Mouse (Mus musculus) megakaryocyte, adult 5-6 weeks (primary cell): ENCODE data around the gene Nxf2. TPM values are rescaled to one million over a fixed set of nuclear protein-coding genes. Genes with fewer than 3 reads are reported as not detected.
"Not testable (repeated sequence)": the region's sequence is repeated elsewhere in the genome, so short reads cannot be mapped to it uniquely, and the experiment has no call there.

Experiments
- ATAC-seq: 2 replicates; pipeline ENCODE4 v1.8.0; 2016; ENCODE audit warnings: mild to moderate bottlenecking, inconsistent platforms; ENCODE audit not compliant: poor library complexity, severe bottlenecking
- total RNA-seq, 2 experiments: library from RNA; stranded (forward) in 1 of 2; stranded (reverse) in 1 of 2; fragments of 153-499, 151-499 nt in 1 of 2; fragments of 221-1000, 200-1000 nt in 1 of 2; gene quantifications; 2 replicates each; pipeline versions ENCODE4 v1.2.3 to v1.2.4; 2015 to 2017

Nxf2 gene
- total RNA-seq (2015) (0.22 TPM in 1 of 2 replicates, not detected in the other), total RNA-seq (2017) (0.26 TPM in 1 of 2 replicates, not detected in the other)

DNA sequence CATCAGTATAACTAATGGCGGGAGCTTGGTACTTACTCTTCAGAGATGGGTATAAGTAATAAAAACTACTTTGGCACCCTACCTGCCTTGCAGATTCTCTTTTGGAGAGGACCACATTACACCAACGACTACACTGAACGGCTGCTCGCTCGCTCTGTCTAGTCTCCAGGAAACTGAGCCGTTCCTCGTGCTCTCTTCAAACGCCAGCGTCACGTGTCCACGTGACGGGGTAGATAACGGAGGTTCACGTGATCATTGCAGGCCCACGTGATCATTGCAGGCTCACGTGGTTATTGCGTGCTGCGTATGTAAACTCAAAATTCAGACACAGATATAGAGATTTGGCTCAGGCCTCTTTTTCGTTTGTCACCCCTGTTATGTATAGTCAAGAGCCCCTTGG lies at the start of gene Nxf2:
TSS of gene Nxf2 (minus strand) at position 209 of the 400 bp plus-strand sequence.
- no peak for ATAC-seq

DNA sequence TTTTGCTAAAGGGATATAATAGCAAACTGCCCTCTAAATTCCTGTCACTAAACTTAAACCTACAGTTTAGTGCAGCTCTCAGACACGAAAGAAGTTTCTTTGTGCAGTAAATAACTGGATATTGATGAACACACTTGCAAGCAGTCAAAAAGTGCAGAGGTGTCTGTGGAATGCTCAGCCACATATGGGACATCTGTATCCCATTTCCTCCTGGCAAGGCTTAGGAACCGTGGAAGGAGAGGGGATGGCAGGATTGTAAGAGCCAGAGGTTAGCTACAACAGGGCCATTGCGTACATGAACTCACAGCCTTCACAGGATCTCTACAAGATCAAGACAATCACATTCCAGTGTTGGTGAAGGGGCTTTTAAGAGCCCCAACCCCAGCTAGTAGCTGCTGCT lies 46.8 kb upstream of the Nxf2 start:
- ATAC-seq = no peak

DNA sequence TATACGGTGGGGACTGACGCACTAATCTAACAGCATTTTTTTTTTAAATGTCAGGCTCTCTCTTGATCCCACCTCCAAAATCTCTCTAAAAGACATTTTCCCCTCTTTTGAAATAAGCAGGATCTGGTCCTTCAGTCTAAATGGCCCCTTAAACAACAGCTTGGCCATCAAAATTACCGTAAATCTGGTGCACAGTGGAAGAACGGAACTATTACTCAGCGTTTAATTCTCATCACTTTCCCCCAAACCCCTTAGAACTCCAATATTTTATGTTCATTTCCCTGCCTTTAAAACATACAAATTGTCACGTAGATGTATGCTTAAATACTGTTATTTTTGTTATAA lies 44.9 kb upstream of the Nxf2 start:
- ATAC-seq = no peak

DNA sequence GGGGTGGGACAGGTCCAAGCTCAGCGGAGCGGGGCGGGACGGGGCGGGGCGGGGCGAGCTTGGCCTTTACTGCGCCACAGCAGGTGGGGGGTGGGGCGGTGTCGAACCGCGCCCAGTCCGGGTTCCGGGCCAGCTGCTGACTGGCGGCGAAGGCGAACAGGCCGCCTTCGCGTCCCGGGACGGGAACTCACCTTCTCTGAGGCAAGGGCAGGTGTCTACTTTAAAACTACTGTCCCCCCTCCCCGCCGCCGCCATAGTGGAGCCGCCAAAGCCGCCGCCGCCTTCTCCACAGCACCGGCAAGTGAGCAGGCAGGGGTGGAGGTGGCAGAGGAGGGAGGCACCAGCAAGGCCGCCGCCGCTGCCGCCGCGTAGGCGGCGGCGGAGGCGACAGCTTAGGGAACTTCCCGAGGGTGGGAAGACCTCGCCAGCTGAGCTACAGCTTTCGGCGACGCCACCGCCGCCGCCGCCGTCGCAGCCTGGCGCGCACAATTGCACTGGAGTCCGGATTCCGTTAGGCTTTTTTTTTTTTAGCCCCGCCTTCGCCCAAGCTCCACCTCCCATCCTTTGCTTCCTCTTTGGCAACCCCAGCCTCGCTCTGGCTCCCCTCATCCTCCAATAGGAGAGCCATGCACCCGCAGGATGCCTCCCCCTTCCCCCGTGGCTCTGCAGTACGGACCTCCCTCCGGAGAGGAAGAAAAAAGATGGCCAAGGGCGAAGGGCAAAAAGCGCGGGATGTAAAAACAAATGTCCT lies 44.3 kb upstream of the Nxf2 start, which contains the start of gene Zmat1:
TSS of gene Zmat1 (minus strand) at position 490 of the 751 bp plus-strand sequence.
- peak; percentile 98 for ATAC-seq

DNA sequence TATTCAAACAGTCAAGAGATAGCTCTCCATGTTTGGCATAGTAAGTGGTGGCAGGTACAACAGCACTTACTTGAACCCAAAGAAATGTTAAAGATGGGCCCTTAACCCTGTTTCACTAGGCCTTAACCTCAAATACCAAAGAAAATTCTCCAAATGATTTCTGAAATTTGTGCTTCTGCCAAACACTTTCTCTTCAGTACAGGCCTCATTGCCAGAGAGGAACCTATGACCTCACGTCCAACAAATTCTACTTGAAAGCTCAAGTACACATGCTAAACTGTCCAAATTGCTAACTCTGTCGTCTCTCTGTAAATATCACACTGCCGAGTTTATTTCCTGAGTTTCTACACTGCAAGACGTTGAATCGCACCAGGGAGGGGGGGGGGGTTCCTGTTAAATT lies 43.5 kb upstream of the Nxf2 start:
- ATAC-seq = no peak

DNA sequence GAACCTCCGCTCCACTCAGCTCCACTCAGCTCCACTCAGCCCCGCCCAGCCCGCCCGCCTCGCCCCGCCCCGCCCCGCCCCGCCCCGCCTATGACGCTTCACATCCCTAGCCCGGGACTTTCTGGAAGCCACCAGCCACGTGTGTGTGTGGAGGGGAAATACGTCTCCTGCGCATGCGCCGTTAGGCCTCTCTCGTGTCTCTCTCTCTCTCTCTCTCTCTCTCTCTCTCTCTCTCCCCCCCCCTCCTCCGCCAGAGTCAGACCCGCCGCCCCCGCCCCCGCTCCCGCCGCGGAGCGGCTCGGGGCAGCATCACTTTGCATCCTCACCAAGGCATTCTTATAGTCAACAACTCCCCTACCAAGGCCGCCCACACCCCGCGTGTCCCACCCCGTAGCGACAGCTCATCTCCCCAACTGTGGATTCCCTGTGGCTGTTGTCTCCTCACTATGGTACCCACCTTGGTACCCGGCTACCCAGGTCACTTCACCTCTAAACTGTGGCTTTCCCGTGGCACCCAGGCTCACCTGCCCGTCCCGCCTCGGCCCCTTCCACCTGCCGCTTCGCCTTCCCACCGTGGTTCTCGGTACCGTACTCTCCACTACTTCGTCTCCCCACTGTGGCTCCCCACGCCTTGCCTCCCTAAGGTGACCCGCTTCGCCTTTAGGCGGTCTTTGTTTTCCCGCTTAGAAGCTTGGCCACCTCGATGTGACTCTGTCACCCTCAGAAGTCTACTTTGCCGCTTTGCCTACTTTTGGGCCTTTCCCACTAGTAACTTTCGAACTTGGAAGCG lies 1.1 kb downstream of the Nxf2 start:
- ATAC-seq = peak; percentile 96

DNA sequence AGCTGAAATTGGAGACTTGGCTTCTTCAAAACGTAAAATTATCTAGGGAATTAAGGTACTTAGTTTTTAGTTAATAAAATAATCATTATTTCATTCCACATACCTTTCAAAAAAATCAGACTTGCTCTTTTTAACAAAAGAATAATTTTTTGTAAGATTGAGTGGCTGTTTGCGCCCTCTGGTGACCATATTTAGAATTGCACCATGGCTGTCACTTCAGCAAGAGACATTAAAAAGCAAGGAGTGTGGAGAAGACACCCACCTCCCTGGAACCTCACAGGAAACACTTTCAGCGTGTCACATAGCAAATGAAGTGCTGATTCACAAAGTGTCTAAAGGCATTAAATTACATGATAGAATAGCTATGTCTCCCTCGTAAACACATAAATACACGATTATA lies 34.2 kb downstream of the Nxf2 start:
- peak; percentile 45; the same call in 1 of the 2 replicates for ATAC-seq

DNA sequence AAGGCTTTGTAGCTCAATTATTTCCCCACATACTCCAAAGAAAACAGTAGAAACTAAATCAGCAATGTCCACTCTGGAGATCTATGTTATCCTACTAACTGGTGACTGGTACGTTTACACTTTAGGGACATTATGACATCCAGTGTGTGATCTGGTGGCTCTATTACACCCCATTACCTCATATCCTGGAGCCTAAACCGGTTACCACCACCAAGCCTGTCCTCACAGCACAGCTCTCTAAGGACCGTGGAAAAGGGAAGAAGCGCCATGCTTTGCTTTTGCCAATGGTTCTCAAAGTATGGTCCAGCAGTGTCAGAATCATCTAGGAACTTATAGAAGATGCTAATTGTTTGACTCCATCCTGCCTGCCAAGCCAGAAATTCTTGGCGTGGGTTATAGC lies 34.6 kb downstream of the Nxf2 start:
- ATAC-seq = peak; percentile 35; the same call in 1 of the 2 replicates

DNA sequence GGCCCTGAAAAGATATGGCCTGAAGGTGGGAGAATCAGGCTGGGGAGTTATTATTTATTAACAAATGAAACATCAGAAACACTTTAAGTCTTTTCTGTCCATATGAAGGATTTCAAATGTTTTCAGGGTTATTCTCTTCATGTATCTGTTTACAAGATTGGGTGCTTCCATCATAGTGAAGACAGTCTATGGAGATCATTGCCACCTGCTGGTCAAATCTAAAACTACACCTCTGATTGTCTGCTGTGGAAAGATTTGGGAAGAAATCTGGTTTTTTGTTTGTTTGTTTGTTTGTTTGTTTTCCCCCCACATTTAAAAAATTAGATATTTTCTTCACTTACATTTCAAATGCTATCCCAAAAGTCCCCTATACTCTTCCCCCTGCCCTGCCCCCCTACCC lies 39.5 kb downstream of the Nxf2 start:
- ATAC-seq = no peak

DNA sequence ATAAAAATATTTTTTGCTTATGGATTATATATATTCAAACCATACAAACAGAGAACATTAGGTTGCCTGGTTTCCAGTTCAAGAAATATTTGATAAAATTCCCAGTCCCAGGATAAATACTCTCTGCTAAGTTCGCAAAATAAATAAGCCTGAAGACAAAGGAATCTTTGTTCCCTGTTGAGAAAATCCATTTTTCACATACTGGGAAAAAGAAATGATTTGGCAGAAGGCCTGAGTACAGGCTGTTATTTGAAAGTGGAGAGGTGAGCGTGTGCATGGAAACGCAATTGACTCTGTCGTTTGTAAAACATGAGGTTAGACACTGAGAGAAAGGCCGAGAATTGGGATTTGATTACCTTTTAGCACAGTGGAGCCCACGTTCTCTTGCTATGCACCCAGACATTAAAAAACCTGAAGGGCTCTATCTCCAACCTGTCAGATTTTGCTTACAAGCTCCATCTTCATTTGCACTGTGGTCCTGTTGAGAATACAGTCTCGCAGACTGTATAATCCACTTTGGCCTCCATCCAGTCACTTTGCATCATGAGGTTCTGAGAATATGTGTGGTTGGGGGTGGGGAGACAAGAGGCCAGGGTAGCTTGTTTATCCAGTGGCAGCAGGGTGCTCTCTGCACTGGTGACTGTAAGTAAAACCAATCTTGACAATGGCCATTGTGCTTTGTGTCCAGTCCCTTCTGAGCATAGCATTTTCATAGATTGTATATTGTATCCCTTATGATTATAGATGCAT lies 40.7 kb downstream of the Nxf2 start:
- no peak for ATAC-seq

DNA sequence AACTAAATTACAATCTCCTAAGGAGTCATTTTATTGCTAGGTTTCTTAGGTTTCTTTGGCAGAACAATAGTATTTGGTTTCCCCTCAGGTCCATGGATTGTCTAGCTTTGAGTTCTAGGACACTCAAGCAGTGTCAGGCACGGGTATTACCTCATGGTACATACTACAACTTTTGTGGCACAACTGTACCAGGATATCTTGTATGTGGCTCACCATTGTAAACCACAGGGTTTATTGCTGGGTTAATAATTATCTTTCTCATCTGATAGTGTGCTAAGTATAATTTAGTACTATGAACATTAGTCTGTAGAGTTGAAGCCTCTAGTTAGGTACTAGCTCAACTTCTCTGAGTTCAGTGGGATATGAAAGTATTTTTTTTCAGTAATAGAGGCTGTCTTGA lies 45.3 kb downstream of the Nxf2 start:
- ATAC-seq = no peak

DNA sequence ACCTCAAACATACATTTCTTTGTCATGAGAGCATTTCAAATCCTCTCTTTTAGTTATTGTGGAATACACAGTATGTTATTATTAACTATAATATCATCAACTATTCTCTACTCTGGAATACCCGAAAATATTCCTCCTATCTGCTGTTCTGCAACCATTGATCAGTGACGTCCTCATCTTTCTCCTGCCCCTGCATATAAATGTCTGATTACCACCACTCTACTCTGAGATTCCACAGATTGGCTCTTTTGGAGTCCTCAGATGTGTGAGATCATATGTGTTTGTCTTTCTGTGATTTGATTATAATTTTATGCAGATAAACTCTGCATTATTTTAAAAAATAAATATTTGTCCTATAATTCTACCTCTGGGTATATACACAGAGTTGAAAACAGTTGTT lies 48.8 kb downstream of the Nxf2 start:
- no peak for ATAC-seq

DNA sequence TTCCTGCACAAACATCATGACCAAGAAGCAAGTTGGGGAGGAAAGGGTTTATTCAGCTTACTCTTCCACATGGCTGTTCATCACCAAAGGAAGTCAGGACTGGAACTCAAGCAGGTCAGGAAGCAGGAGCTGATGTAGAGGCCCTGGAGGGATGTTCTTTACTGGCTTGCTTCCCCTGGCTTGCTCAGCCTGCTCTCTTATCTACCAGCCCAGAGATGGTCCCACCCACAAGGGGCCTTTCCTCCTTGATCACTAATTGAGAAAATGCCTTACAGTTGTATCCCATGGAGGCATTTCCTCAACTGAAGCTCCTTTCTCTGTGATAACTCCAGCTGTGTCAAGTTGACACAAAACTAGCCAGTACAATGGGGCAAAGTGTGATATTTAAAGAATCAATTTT lies 49.2 kb downstream of the Nxf2 start:
- not testable (repeated sequence) for ATAC-seq

DNA sequence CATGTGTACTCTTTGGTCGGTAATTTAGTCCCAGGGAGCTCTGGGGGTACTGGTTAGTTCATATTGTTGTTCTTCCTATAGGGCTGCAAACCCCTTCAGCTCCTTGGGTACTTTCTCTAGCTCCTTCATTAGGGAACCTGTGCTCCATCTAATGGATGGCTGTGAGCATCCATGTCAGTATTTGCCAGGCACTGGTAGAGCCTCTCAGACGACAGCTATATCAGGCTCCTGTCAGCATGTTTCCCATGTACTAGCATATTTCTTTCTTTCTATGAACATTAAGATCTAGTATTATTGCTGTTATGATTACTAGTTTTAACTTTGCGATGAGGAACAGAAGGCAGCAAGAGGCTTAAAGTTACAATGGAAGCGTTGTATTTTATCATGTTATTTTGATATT lies 49.7 kb downstream of the Nxf2 start:
- no peak for ATAC-seq

DNA sequence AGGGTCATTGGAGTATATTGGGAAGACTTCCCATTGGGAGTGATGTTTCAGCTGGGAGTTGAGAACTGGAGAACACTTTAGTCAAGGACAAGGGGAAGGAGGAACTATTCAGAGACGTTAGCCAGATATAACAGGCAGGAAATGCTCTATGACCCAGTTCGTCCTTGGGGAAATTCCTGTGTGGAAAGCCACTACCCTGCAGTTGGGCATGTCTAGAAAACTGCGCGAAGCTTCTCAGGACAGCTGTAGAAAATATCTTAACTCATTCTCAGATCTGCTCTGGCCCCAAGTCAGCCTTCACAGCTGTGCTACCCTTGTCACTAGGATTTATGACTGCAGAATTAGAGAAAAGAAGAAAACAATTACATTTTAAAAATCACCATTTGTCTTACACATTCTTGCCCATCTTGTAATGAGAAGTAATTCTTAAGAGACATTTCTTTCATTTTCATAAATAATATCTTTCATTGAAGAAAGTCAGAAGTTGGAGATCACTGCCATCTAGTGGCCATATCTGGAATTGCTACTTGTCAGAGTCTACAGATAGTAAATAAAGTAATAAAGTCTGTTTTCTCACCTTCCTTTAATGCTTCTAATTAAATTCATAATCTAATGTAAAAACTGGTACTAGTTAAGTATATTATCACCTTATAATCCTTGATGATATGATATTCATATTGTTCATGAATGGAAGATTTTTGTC lies 51.2 kb downstream of the Nxf2 start:
- ATAC-seq = peak; percentile 47; the same call in 1 of the 2 replicates

DNA sequence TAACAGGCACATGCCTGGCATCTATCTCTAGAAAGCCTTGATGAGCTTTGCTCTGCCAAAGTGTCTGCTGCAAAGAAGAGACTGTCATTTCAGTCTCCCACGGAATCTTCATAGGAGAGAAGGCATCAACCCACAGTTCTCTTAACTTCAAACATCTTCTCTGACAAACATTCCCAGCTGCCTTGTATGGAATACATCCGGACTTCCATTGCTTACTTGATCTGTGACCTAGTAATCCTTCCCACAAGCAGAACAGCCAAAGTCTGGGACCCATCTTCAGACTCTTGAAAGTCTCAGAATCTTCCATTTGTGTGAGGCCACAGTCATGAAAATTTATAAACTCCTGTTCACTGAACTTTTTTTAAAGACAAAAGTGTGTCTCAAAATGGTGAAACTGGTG lies 51.7 kb downstream of the Nxf2 start:
- ATAC-seq = no peak

DNA sequence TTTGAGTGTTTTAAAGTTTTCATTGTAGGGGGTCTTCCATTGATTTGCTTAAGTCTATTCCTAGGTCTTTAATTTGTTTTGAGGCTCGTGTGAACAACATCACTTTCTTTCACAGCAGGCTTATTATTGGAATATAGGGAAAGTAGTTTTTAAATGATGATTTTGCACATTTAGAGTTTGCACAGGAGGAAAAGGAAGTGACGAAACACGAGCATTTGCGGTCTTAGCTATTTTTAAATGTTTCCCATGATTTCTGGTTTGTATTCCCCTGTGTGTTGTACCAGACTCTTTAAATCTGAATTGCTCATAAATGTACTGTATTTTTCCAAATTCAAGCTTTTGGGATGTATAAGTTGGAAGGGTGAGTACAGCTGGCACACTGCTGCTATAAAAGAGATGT lies 54.2 kb downstream of the Nxf2 start:
- peak; percentile 47; the same call in 1 of the 2 replicates for ATAC-seq
